Mouse (Mus musculus): Measurements from ENCODE around the gene Paics.

- TF ChIP-seq POLR2AphosphoS2 (IDR thresholded peaks at IDR 0.05; ENCODE audit: insufficient read length, low read depth) (no peak), MAX (IDR thresholded peaks at IDR 0.05; ENCODE audit: low read depth) (no peak), SRF (IDR thresholded peaks at IDR 0.05; ENCODE audit: control insufficient read depth, insufficient read length, low read depth) (no peak), POLR2A (IDR thresholded peaks at IDR 0.05; ENCODE audit: insufficient read length, low read depth) (no peak), TCF12 (IDR thresholded peaks at IDR 0.05; ENCODE audit: insufficient read depth, poor library complexity, severe bottlenecking) (no peak), USF1 (IDR thresholded peaks at IDR 0.05; ENCODE audit: low read depth) (no peak), MYOD1 (IDR thresholded peaks at IDR 0.05; ENCODE audit: control insufficient read depth in 1 of 3, insufficient read length in 2 of 3, low read depth in 2 of 3) (no peak)
These were observed 4.4 kb downstream of the Paics start for GRCm38 (mm10) chr5:76955474-76955873.
